Mouse (Mus musculus) T-cell, adult 2 months (primary cell): ENCODE measurements around the gene Zkscan5.
A peak's percentile ranks its signal among the peaks of the same experiment; 100 is the strongest.
"Not testable (repeated sequence)": the region's sequence is repeated elsewhere in the genome, so short reads cannot be mapped to it uniquely, and the experiment has no call there.

ENCODE experiments used
- DNase-seq: peaks from one replicate; pipeline ENCODE4 v3.0.0; 2022; ENCODE audit warnings: low spot score

Gene Zkscan5

DNA sequence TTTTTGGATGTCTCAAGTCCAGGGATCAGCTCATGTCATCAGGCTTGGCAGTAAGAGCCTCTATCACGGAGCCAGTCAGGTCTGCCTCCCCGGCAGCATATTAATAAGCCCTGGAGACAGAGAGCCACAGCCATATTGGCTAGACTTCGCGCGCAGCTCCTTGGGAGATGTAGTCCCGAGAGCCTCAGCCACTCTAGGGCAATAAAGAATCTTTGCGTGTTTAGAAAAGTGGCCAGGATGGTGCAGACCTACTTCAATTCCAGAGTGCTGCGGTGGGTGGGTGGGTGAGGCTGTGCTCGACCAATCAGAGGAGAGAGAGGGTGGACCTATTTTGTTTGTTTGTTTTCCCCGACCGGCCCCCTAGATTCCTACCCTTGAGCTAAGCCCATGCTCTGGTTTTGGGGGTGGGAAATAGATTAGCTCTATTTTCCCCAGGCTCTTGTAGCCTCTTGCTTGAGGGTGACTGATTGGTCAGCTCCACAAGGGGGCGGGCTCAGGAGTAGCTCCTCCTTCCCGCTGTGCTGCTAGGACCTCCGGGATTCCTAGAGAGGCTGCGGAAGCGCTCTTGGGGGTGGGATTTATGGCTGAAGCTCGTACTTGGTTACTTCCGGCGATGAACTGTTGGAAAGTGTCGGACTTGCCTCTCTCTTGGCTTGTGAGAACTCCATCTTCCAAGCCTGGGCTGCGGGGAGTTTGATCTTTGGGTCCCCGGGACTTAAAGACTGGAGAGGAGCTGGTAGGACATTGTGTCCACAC, at the start of gene Zkscan5:
Zkscan5 (plus strand) TSS at position 627 of the 756 bp plus-strand sequence.
- DNase-seq = peak; percentile 97

DNA sequence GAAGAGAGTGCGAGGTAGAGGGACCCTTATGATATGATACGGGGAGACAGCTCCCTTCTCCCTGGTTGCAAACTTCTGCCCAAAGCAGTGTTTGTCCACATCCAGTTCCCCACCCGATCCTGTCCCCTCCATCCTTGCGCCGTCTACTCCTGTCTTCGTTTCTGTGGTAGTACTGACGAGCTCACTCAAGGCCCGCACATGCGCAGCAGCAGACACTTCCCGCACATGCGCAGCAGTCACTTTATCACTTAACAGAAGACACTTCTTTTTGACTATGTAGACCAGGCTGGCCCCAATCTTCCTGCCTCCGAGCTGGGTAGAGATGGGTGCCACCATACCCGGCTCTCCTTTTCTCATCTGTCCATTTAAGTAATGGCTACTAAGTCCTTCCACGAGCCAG, 43.0 kb upstream of the Zkscan5 start:
- no peak for DNase-seq

DNA sequence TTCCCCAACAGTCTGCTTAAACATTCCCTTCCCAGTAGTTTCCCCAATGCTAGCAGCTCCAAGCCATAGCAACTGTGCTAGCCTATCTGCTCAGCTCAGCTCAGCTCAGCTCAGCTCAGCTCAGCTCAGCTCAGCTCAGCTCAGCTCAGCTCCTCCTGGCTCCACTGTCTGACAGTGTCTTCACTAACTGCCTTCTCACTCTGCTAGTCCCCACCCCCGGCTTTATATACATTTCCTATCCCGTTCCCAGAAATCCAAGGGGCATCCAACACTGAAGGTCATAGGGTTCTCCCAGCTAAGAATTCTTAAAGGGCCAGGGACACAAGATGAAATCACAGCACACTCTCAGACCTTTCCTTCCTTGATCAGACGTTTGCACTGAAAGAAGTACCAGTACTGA, 39.7 kb upstream of the Zkscan5 start:
- DNase-seq = no peak

DNA sequence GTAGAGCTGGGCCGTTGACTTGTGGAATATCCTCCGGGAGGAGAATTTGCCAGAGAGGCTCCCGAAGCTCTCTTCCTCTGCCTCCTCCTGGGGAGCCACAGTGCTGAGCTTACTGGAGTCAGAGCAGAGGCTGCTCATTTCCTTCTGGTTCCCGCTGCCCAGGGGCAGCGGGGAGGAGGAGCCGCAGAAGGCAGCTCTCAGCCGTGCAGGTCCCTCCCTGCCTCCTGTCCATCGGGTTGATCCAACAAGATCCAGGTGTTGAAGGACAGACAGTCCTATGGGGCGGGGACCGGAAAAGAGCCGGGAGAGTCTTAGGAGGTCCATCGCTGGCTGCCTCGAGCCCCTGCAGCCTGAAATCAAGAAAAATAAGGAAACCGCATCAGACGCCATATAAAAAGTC, 39.2 kb upstream of the Zkscan5 start:
- DNase-seq = no peak

DNA sequence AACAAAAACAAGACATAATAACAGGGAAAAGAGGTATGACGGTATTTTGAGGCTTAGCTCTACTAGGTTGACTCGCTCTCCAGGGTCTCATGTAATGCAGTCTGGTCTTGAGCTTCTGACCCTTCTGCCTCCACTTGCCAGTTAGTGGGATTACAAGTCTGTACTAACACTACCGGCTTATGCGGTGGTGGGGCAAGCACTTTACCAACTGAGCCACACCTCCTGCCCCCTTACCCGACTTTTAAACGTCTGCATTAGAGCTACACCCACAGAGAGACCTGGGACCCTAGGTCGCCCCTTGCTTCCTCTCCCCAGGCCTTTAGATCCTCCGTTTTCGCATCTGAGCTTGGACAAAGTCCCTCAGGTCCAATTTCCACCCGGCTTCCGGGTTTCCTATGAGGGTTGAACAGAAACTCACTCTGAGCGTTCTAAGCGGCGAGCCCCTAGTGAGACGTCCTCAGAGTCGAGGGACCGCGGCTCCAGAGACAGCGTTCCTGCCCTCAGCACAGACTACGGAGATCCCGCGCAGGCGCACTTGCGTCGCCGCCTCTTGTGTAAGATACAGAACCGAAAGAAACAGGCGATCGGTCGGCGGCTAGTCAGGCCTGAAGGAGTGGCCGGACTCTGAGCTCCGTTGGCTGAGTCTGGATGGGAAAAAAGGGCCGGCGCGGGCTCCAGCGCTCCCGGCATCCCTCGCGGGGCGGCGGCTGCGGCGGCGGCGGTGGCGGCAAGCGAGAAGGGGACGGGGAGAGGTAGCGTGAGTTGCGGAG, 37.6 kb upstream of the Zkscan5 start, which contains the start of the genes Ptcd1 and Cpsf4:
Ptcd1 (minus strand) TSS at position 573 of the 770 bp plus-strand sequence.
Cpsf4 (plus strand) TSS at position 678 of the 770 bp plus-strand sequence.
- DNase-seq = peak; percentile 98

DNA sequence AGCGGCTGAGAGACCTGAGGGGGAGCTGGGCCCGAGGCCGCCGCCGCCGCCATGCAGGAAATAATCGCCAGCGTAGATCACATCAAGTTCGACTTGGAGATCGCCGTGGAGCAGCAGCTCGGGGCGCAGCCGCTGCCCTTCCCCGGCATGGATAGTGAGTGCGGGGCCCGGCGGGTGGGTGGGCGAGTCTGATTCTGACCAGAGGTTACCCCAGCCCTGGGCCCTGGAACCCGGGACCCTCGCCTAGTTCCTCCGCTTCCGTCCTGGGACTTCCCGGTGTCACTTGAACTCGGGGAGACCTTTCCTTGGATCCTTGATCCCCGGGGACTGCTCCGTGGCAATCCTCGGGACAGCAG, 37.1 kb upstream of the Zkscan5 start:
- DNase-seq = no peak

DNA sequence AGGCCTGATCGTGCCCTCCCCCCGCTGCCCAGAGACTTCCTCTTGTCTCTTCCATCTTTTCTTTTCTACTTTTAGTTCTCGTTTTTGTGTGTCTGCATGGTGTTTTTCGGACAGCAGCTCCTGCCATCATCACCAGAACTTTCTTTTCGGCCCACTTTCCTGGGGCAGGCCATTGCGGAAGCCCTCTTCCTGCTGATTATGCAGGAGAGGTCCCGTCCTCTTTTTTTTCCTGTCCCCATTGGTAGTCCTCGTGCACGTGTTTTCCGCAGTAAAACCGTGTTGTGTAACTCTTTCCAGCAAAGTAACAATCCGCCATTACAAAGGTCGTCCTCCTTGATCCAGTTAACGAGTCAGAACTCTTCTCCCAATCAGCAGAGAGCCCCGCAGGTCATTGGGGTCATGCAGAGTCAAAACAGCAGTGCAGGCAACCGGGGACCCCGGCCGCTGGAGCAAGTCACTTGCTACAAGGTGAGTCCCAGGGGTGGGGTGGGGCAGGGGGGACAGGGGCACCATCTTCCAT, 25.8 kb upstream of the Zkscan5 start:
- DNase-seq = no peak

DNA sequence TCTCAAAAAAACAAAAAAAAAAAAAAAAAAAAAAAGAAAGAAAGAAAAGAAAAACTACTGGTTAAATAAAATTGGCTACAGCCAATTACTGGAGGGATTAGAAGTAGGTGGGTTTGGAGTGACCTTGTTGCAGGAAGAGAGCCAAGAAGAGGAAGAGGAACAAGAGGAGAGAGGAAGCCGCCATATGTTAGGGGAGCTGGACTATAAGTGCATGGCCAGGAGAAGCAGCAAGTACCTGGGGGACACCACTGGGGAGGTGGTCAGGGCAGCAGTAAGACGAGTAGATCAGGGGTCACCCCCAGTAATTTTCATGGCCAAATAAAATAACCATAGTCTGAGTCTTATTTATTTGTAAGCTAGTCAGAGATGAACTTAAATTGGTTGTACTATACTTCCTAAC, 19.1 kb upstream of the Zkscan5 start:
- no peak for DNase-seq

DNA sequence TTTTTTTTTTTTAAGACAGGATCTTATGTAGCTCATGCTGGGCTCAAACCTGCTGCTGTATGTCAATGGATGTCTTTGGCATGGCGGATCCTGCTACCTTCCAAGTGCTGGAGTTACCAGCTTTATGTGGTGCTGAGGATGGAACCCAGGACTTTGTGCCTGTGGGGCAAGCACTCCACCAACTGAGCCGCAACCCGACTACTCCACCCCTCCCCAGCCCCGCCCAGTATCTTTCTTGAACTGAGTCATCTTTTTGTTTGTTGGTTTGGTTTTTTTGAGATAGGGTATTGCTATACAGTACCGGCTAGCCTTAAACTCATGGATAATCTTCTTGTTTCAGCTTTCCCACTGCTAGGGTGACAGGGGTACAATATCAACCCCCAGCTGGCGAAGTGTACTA, 14.9 kb upstream of the Zkscan5 start:
- DNase-seq = no peak

DNA sequence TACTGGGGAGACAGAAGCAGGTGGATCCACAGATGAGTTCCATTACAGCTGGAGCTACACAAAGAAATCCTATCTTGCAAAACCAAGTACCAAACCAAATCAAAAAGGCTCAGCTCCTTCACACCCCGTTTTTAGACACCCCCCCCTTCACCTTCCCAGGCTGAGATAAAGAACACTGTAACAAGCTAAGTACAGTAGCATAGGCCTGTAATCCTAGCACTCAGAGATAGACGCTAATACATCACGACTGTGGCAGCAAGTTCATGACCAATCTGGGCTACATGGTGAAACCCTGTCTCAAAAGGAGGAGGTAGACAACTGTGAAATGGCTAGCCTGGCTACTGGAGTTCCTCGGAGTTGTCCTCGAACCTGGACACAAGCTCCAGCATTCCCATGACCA, 14.0 kb upstream of the Zkscan5 start:
- DNase-seq = no peak

DNA sequence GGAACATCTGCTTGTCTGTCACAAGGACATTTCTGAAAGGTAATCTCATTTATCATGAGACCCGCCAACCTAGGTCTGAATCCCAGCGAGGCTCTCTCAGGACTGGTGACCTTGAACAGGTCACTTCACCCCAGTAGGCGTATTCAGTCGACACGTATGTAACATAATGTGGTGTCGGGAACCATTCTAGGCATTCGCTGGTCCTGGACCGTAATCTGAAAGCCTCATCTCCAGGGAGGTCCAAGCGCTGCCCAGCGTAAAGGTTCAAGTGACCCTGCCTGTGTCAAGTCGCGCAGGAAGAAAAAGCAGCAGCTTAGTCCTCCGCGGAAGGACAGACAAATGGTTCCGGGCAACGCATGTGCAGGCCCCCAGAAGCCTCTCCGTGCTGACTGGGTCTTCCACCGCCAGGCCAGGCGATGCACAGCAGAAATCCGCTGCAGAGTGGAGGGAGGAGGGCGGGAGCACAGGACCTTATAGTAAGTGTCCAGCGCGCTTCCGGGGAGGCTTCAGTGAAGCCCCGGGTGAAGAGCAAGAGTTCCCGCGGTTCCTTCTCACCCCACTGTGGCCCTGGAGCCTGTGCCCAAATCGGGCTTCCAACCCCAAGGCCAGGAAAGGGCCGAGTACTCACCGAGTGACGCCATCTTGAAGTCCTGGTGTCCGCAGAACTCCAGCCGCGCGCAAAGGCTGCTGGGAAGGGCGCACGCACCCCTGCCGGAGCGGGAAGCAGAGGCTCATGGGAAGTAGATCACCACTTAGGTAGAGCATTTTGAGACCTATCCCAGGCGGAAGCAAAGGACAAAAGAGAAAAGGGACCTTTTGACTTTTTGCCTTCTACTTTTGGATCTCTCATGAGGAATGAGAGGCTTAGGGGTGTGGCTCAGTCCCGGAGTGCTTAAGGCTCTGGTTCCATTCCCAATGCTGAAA, 13.2 kb upstream of the Zkscan5 start:
- DNase-seq = peak; percentile 81

DNA sequence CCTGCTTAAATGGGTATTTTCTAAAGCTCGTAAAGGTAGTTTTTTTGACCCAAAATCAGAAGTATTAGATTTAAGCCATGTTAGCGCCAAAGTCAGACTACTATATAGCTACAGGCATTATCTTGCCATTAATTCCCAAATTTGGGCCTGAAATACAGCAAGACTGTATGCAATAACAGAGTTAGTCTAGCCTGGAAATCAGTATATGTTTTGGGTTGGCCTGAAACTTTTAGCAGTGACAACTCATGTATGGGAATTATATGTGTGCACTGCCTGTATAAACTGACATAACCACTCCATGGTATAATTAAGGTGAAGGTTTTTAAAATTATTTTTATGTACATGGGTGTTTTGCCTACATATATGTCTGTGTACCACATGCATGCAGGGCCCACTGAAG, 12.4 kb upstream of the Zkscan5 start, which contains the start of gene Atp5j2:
Atp5j2 (minus strand) TSS at position 101 of the 400 bp plus-strand sequence.
- DNase-seq = no peak

DNA sequence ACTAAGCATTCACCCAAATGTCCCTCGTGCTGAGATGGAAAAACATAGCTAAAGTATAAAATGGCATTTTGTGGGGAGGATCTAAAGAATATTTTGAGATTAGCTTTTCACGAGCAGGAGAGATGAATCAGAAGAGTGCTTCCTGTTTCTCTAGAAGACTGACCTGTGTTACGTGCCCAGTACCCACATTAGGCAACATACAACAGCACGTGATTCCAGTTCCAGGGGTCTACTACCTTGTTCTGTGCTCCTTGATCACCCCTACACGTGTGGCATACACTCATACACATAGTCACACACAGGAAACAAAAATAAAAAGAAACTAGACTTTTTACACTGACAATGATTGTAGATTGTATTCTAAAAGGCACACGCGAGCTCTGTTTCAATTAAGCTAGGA, 4.0 kb upstream of the Zkscan5 start:
- DNase-seq = no peak

DNA sequence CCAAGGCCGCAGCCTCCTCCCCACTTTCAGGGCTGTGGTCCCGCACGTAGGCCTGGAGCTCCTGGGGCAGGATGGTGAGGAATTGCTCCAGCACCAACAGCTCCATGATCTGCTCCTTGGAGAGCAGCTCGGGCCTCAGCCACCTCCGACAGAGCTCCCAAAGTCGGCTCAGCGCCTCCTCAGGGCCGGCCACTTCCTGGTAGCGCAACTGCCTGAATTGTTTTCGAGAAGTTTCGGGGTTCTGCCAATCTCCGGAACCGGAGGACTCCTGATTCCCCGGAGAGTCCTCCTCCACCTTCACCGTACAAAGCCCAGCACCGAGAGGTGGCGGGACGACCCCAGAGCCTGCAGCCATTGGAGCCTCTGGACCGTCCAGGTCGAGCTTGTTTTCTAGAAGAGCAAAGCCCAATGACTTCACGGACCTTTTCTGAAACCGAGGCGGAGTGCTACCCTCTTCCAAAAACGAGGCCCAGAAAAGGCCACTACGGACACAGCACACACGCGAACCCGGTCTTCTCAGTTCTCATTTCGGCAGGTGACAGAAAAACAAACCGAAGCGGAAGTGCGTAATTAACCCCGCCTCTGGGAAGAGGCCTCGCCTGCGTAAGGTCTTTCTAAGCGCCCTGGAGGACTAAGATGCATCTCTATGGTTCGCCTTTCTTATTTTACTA, 2.9 kb upstream of the Zkscan5 start, which contains the start of gene Zkscan14:
Zkscan14 (minus strand) TSS at position 548 of the 671 bp plus-strand sequence.
- peak; percentile 88 for DNase-seq

DNA sequence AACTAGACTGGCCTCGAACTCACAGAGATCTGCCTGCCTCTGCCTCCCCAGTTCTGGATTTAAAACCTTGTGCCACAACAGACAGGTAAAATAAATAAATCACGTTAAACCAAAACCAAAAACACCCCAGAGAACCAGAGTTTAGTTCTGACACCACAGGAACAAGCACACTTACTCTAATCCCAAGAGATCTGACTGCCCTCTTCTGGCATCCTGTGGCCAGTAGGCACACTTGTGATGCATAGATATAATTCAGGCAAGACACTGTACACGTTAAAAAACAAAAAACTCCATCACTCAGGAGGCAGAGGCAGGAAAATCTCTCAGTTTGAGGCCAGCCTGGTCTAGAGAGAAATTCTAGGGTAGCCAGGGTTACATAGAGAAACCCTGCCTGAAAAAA, 1.9 kb upstream of the Zkscan5 start:
- DNase-seq = no peak

DNA sequence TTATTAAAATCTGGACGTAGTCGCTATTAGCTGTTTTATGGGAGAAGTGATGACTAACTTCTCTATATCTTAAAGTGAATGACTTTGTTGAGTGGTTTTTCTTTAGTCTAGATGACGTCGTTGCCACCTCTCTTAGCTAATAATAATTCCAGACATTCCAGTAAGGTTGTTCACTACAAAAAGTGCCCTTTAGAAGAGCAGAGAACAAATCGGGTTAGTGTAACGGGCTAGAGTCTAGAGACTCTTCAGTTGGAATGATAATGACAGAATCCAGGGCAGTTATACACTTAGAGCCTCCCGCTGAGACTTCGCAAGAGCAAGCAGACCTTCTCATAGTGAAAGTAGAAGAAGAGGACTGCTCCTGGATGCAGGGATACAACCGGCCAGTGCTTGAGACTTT, 679 bp downstream of the Zkscan5 start:
- no peak for DNase-seq

DNA sequence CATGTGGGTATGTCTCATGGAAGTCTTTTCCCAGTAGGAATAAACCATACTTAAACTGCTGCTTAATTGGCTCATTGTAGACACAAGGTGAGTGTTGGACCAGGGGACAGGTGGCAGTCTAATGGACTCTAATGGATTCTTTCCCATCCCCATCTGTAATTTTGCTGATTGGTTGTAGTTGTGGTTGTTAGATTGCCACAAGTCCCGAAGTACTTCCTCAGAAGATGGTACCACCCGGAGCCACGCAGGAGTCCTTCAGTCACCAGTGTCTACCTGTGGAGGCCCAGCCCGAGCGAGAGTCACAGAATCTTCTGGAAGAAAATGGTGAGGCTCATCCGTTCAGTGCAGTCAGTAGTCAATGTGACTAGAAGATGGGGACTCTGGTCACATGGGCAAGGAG, 3.0 kb downstream of the Zkscan5 start:
- no peak for DNase-seq

DNA sequence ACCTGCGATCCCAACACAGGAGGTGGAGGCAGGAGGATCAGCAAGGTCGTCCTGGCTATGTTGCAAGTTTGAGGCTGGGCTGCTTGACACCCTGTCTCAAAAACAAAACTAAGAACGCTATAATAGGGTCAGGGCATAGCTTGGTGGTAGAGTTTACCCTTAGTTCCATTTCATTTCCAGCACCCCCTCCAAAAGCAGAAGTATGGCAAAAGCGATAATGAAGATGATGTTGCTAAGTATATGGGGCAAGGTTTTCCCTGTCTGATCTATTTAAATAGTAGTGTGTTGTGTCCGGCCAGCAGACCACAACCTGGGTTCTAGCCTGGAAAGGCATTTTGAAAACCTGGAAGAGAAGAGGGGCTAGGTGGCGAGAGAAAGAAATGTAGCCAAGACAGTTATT, 3.6 kb downstream of the Zkscan5 start:
- DNase-seq = no peak

DNA sequence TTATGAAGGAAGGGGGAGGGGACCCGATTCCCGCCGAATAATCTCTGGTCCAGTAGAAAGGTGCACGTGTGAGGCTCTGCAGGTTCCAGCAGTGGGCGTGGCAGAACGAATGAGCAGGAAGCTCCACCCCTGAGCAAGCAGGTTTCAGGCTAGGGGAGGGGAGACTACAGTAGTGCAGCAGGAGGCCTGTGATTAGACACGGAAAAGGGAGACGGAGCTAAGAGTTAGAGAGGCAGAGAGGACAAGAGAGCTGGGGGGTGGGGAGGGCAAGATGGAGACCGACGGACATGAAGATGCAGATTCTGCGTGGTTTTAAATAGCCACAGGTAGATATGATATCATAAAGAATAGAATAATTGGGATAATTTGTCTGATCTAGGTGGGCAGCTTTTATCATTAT, 4.0 kb downstream of the Zkscan5 start:
- DNase-seq = not testable (repeated sequence)

DNA sequence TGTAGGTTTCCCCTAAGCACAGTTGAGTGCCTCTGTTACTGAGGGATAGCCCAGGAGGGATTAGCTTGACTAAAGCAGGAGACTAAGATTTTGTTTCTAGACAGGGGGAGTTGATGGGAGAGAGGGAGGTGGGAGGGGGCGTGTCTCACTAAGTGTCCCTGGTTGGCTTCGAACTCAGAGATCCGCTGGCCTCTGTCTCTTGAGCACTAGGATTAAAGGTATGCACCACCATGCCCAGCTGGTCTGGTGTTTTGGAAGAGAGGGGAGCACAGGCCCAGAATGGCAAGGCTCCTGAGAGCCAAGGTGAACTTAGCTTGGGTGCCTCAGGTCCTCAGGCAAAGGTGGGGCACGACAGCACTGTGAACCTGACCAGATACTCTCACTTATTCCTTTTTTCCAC, 7.0 kb downstream of the Zkscan5 start:
- DNase-seq = no peak

DNA sequence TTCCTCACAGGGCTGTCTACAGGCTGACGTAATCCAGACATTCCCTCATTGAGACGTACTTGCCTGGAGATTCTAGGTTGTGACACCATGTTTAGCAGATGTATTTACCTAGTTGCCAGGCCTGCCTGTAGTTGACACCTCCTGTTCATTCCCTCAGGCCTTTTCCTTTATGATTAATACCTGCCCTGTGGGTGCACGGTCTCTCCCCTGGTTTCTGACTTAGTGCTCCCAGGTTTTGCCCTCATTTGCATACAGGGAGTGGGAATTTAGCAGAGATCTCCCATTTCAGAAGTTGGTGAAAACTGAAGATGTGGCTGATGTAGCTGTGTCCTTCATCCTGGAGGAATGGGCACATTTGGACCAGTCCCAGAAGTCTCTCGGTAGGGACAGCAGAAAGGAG, 7.9 kb downstream of the Zkscan5 start:
- no peak for DNase-seq
